Mouse (Mus musculus): ENCODE data around the gene Nf2.
"Not testable (repeated sequence)": the region's sequence is repeated elsewhere in the genome, so short reads cannot be mapped to it uniquely, and the experiment has no call there.

The Nf2 gene

DNA sequence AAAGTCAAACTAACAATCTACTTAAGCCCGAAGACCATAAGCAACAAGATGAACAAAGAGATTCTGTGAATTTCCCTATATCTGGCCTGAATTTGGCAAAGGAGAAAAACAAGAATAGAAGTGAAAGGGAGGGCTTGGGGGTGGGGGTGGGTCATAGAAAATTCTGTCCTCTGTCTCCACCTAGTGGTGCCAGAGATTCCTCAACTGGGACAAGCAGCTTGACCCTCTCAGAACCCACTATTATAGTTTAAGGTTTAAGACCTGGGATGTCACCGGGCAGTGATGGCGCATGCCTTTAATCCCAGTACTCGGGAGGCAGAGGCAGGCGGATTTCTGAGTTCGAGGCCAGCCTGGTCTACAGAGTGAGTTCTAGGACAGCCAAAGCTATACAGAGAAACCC lies 12.6 kb downstream of the Nf2 start:
- DNase-seq, result no peak

DNA sequence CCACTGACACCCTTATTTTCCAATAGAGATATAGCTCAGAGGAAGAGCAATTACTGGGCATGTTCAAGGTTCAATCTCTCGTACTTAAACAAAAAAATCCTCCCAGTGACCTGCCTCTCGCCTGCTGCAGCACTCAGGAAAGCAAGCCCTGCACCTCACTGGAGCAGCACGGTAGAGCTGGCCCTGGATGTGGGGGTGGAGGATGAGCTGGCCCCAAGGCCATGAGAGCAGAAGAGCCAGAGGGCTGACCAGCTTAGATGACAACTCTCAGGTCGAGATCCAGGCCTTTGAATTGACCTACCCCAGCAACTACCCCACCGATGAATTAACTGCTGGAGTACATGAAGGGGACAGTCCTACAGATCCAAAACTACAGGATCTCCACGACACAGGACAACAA lies 13.9 kb downstream of the Nf2 start:
- no peak for DNase-seq

DNA sequence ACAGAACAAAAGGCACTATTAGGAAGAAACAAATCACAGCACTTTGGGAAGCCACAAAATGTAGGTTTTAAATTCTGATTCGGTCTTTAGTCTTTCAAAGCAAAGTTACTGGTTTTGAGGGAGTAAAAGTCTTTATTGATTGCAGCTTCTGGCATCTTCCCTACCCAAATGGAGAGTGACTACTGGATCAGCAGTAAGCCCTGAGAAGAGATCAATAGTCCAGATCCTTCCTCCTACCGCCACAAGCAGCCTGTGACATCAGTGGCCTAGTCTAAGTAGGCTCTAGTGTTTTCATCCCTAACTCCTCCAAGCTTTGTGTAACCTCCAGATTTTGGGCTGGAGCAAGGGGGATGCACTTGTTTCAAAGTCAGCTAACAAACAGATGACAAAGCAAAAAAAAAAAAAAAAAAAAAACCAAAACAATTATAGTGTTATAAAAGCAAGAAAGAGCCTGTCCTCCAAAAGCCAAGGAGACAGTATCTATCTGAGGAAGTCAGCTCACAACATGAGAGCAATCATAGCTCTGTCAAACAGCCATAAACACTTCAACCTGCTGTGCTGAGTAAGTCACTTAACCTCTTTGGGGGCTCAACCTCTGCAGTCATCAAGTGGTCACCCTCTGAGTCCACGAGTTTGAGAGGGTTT lies 15.9 kb downstream of the Nf2 start:
- no peak for DNase-seq

DNA sequence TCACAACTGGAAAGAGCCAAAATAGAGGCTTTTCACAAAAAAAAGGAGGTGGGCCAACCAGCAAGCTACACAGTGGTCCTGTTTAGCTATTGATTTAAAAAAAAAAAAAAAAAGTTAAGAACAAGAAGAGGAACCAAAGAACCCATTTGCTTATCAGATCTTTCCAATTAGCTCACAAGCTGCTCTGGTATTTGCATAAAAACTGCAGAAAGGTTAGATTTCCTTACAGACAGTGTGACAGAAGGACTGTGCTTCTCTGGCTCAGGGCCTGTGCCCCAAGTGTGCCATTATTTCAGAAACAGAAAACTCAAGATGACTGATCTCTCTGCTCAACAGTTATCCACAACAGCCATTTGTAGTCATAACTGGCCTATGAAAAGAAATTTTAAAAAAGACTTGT lies 18.3 kb downstream of the Nf2 start:
- no peak for DNase-seq

DNA sequence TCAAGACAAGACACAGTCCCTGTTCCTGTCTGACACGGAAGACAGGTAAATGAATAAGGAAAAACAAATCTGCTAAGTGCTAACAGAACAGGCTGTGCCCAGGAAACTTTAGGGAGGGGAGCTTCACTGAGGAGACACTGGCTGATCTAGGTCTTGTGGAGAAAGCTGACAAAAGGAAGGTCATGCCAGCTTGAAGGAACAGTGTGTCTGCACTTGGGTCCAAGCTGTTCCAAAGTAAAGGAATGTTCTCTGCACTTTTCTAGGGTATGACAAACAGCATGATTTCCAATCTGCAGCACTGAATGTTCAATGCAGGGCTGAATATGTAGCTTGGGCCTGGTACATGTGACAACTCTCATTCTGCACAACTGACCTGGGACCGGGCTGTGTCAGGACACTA lies 21.4 kb downstream of the Nf2 start:
- no peak for DNase-seq

DNA sequence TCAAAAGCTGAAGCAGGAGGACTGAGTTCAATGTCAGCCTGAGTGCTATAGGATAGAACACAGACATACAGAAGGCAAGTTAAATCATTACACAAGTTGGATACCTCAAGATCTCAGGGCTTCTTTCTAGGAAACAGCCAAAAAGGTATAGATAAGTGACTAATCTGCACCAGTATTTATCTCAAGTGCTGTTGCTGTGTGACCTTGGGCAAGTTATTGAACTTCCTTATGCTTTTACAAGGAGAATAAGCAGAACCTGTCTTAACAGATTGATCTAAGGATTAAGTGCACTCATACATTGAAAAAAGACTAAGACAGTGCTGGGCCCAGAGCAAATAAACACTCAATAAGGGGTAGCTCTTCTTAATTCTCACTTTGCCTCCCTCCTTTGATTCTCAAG lies 22.0 kb downstream of the Nf2 start:
- DNase-seq, result no peak

DNA sequence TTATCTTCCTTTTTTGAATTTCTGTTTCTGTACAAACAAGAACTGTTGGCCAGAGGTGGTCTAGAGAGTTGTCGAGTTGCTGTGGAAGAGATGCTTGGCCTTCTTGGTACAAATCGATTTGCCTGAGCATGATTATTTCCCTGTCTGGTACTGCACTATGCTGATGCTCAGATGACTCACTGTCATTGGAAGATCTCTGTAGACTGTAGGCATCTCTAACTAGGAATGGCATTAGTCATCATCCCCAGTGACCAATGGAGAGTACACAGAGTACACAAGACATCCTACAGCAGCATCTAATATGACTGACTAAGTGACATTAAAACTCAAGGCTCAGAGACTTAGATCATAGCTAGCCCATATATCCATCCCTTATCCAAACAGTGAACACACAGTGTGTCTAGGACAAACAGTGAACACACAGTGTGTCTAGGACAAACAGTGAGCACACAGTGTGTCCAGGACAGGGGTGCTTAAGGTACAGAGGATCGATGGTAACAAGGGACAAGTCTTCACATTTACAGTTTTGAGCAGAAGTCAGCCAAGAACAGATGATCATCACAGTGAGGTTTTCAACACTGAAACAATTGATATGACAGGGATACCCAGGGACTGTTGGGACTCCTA lies 23.1 kb downstream of the Nf2 start:
- no peak for DNase-seq

DNA sequence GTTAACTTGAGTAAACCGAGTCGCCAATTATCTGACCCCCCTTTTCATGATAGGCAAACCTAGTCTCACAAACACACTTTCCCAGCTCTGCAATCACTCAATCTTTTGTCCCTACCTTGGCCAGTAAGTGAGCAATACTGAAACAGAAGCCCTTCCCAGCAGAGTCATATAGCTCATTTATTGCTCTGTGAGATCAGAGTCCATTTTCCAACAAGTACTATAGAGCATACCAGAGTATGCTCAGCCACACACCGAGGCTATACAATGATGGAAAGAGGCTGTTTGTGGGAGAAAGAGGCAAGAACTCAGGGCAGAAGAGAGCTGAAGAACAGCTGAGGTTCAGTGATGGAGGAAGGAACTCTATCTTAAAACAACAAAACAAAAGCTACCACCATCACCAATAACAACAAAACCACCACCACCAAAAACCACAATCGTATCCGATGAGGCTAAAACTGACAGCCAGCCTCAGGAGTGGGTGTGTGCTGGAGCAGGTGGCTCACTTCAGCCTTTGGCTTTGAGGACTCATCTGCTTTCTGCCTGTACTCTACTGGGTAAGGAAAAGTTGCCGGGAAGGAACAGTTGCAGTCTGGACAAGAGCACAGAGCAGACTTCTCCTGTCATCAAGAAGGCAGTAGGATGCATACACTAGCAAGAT lies 25.6 kb downstream of the Nf2 start:
- no peak for DNase-seq

DNA sequence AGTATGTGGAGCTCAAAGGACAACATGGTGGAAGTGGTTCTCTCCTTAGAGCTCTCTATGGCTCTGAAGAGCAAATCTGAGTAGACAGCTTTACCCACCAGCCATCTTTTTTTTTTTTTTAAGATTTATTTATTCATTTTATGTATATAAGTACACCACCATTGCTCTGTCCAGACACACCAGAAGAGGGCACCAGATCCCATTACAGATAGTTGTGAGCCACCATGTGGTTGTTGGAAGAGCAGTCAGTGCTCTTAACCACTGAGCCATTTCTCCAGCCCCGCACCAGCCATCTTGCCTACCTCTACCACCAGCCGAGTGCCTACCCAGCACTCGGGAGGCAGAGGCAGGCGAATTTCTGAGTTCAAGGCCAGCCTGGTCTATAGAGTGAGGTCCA lies 26.9 kb downstream of the Nf2 start:
- not testable (repeated sequence) for DNase-seq

DNA sequence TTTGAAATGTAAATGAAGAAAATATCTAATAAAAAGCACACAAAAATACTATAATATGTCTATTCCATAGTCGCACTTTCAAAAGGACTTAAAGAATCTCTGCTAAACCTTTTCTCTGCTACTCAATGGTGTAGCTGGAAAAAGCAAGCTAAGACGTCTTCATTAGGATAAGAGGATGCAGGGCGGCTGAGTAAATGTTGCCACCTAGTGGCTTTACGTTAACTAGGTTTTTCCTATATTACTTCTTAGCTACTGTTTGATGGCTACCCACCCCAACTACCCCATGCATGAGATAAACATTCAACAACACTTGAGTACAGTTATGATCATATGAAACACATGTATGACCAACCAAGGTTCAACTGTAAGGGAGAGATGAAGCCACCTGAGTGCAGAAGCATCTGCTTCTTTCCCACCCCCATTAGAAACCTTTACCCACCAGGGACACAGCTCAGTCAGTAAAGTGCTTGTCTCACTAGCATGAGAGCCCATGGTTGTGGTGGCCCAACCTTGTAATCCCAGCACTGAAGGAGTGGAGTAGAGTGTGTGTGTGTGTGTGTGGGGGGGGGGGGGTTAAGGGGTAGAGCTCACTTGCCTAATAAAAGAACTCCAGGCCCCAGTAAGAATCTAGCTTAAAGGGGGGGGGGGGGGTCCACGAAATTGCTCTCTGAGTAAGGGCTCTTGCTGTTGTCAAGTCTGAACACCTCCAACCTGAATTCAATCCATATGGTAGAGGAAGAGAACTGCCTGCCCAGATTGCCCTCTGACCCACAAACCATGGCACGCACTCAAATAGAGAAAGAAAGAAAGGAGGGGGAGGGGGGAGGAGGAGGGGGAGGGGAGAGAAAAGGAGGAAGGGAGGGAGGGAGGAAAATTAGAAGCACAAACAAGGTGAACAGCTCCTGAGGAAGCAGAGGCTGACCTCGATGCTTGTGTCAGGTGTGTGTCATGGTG lies 27.6 kb downstream of the Nf2 start:
- DNase-seq, result peak; percentile 35

DNA sequence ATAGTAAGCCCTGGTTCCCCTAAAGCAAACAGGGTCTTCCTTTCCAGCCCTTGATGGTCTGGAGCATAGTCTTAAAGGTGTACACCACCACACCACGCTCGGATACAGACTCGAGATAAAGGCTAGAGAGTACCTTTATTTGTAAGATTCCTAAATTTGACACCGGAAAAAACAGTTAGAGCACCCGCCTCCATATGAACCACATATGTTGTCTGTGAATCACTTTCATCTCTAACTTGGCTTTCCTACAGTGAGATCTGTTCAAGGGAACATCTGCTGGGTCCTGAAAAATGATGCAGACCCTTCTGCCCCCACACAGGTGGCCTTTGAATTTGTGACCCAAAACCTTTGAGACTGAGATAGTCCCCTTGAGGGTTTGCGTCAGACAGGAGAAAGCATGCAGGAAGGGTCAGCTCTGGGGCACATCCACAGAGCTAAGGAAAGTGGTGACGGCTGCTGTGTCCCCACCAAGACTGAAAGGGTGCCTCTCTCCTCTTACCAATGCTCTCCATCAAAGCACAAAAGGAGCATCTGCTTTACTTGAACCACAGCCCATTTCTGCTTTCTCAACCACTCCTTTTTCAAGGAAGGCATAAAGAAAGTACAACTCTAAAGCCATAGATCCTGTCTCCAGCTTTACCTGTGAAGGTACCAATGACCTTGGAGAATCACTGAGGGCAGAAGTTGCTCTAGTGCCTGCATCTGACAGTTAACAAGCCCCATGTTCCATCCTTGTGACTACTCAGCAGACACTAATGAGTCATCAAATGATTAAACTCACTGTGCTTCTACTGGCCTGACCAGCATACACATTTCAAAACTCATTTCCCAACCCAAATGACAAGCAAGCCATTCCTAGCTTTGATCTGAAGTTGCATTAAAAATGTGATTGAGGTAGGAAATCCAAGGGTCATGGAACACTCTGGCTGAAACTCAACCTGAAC lies 34.6 kb downstream of the Nf2 start:
- DNase-seq, result no peak

DNA sequence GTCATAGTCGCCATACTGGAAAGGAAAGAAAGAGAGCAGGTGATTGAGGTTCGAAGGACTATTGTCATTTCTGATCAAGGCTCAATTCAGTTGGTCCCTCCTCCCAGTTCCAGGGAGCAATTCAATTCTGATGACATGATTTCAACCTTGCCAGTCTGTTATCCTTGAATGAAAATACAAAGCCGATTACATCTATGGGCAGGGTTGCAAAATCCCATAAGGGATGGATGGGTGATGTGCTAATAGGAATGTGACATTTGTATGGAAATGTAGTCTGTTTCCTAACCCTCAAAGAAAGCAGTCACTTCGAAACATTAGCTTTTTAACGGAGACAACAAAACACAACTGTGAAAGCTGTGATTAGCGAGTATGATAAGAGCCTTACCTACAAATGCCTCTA lies 41.0 kb downstream of the Nf2 start:
- no peak for DNase-seq

DNA sequence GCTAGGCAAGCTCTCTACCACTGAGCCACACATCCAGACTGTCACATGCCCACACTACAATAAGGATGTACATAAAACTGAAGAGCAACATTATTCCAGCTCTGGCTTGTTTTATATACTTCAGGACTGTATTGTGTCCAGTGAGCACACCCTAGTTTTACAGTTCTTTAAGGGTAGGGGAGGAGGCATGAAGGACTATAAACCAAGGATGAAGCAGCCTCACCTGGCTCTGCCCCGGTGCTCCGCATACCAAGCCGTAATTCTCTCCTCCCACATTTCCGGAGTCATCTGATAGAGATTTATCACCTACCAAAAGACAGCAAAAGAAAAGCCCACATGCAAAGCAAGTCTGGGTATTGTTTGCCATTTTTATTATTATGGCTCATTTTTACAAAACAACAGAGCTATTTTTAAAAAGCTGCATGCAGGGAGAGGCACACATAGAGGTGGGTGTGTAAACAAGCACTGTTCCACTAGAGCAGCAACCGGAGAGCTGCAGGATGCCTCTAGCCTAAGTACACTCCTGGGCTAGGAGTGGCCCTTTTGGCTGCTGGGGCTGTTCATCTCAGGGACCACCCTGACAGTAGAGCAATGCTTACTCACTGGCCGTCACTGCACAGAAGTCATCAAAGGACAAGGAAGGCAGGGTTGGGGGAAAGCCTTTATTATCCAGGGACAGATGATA lies 43.2 kb downstream of the Nf2 start:
- no peak for DNase-seq

DNA sequence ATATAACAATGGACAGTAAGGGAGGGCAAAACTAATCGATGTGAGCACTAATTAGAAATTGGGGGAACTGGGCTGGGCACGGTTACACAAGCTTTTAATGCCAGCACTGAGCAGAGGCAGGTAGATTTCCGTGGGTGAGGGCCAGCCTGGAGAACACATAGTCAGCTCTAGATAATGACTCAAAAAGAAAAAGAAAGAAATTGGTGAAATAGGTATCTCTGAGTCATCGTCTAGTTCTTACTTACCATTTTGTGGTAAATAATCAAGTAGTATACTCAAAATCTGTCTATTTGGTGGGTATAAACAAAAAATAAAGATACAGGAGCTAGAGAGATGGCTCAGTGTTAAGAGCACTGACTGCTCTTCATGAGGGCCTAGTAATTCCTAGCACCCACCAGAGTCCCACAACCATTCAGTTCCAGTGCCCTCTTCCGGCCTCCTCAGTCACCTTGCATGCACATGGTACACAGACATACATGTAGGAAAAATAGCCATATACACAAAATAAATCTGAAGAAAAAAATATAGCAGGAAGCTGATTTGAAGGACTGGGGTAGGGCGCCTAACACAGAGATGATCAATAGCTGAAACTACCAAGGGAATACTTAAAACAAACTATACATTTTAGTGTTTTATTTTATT lies 44.3 kb downstream of the Nf2 start:
- DNase-seq, result no peak

DNA sequence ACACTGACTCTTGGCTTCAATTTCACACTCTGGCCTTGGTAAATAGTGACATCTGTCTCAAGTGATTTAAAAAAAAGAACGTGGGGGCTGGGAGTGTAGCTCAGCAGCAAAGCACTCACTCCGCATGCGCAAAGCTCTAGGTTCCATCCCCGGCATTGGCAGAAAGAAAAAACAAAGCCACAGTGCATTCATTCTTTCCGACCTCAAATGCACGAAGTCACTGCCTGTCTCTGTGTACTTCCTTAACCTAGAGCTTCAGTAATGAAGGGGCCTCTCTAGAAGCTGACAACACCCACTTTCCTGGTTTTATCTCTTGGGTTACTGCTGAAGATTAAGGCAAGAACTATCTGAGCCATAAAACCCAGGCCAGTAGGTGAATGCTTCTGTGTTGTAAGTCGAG lies 45.4 kb downstream of the Nf2 start:
- DNase-seq, result no peak

DNA sequence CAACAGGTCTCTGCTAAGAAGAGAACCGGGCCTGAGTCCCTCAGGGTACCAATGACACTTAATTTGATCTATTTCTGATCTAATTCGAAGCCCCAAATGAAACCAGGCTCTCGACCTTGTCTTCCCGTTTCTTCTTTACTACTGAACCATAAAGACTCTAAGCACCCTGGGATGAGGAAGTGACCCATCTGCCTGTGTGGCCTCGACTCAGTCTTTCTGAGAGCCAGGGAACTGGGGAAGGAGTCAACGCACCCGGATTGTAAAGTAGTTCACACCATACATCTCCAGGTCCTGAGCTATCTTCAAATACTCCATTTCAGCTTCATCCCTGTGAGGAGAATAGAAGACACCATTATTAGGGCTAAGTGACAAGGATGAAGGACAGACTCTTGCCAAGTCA lies 45.9 kb downstream of the Nf2 start:
- DNase-seq, result no peak

DNA sequence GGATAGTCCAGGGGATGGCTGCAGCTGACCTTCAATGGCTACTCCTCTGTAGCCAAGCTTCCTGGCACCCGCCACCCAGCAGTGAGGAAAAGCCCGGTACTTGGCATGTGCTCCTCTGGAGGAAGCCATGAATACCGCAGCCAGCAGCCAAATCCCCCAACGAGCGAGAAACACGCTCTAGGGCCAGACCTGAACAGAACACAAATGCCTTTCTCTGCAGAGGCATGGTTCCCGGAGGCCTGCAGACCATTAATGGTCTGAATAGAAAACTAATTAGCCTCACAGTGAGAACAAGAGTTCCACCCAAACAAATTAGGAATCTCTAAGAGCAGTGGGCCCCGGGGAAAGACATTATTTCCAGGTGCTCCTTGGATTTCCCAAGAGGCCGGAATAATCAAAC lies 46.3 kb downstream of the Nf2 start:
- peak; percentile 41 for DNase-seq

DNA sequence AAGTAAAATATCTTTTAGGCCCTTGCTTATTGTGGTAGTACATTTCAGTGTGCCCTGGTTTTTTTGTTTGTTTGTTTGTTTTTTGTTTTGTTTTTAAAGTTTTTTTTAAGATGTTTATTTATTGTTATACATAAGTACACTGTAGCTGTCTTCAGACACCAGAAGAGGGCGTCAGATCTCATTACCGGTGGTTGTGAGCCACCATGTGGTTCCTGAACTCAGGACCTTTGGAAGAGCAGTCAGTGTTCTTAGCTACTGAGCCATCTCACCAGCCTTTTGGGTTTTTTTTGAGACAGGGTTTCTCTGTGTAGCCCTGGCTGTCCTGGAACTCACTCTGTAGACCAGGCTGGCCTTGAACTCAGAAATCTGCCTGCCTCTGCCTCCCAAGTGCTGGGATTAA lies 46.9 kb downstream of the Nf2 start:
- DNase-seq, result not testable (repeated sequence)

DNA sequence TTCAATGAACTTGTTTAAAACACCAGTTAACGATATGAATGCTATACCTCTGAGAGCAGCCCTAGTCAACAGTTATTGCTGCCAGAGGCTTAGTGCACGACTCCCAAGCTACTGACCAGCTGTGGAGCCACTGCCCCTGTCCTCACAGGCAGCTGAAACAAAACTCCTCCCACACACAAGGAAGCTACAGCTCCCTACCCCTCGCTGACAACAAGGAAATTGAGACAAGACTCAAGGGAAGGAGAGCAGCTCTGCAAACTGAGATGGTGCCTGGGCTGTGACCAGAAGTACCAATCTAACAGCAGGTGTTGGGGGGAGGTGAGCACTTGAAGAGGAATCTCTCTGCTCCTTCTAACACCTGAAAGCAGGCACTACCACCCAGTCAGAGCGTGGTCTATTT lies 48.7 kb downstream of the Nf2 start:
- no peak for DNase-seq

DNA sequence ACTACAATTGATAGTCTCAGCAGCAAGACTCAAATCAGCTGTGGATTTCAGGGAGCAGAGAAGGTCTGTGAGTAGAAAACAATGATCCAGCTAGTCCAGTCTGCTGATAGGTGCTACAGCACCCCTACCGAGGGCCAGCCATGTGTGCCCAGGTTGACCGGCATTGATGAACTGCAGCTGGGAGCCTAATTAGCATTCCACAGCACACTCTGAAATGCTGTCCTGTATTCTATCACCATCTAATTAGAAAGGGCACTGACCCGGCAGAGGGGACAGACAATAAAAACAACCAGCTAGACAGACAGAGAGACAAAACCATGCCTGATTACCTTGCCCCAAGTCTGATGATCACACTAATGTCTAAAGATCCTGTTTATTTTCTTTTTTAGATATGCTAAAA lies 56.3 kb downstream of the Nf2 start:
- DNase-seq, result no peak

DNA sequence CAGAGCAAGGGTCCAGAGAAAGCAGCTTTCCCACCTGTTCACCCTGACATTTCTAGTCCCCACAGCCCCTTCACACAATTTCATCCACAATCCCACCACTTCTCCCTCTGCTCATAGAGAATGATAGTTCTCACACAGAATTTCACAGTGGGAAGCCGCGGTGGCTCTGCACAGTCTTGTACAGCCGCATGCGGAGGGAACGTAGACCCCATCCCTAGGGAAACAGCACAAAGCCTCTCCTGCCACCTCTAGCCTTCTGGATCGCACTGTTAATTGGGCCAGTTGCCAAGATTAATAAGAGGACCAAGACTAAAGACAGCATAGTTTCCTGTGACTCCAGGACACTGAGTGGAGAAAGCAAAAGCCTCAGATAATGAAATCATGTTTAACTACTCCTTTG lies 57.8 kb downstream of the Nf2 start:
- DNase-seq, result no peak

Measured in cerebellum, adult 9-10 months (tissue).